Mouse (Mus musculus) macrophage (primary cell): Measurements from ENCODE around the gene Pcna. TPM values are rescaled to one million over a fixed set of nuclear protein-coding genes. Genes with fewer than 3 reads are reported as not detected.

ENCODE experiments used
- polyA plus RNA-seq: library from polyadenylated mRNA; stranded (reverse); fragments of 250-400 nt; gene quantifications from 3 replicates; pipeline ENCODE4 v1.2.4, GENCODE M21; 2018; ENCODE audit warnings: inconsistent platforms

The Pcna gene
- polyA plus RNA-seq, 1 experiment from 2014 or later, result 452 TPM

Other genes starting within 250 kb of the Pcna start
- gene Rassf2, start 223.1 kb downstream of the Pcna start, polyA plus RNA-seq, result 73.9 to 95.6 TPM (median 92.2 TPM) in 3 replicates
- gene Slc23a2, start 108.2 kb downstream of the Pcna start, polyA plus RNA-seq, result 42.4 to 55.7 TPM (median 53.2 TPM) in 3 replicates
- gene Tmem230, start 5.5 kb downstream of the Pcna start, polyA plus RNA-seq, result 48.4 to 82.0 TPM (median 65.1 TPM) in 3 replicates
- gene Cds2, start 9.8 kb upstream of the Pcna start, polyA plus RNA-seq, result 27.8 to 48.0 TPM (median 34.4 TPM) in 3 replicates
- gene Prokr2, start 132.1 kb upstream of the Pcna start, polyA plus RNA-seq, result not detected in 3 replicates